Mouse (Mus musculus): ENCODE measurements at regions not wholly inside any gene's neighbourhood (a gene's known extent, or its start where the extent isn't known, plus 50 kb on each side); places are given as distances from the start of the nearest gene placed in this dataset.

DNA sequence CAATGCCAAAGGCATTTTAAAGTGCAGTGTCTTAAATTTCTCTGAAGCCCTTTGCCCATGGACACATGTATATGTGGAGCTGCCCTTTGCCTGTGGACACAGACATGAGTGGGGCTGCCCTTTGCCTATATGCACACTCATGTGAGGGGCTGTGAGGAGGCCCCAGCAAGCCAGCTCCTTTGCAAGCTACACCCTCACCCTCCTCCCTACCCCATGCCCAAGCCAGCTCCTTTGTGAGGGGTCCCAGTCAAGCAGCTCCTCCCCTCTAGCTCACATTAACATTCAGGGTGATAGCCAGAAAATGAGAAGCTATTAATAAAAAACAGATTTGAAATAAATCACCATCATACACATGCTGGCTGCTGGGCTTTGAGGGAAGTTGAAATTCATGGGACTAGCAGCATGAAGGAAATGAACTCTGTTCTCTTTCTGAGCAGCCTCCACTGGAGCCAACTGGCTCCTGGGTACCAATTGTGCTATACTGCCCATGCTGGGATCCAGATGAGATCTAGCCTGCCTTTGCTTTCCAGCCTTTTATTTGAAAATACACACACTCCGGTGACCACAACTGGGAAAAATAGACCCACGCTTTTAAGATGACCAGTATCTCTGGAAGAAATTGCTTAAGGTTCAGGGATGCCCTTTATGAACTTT lies 151.4 kb downstream of the Abcc12 start:
- no peak for DNase-seq (ENCODE audit: low spot score)

DNA sequence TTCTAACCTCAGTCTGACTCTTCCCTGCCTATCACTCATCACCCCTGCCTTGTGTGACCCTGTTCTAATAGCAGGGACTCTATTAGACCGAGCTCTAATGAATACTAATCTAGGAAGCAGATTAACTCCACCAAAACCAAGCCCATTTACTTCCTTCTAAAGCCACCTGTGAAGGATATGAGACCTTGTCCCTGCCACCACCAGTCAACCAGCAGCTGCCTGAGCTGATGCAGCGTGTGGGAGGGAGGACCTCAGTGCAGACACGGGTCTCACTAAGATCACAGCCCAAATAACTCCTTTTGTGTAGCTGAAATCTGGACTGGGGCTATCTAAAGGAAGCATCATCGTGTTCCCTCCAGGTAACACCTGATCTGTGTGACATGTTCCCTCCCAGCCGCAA lies 152.4 kb downstream of the Abcc12 start:
- DNase-seq (ENCODE audit: low spot score): no peak

DNA sequence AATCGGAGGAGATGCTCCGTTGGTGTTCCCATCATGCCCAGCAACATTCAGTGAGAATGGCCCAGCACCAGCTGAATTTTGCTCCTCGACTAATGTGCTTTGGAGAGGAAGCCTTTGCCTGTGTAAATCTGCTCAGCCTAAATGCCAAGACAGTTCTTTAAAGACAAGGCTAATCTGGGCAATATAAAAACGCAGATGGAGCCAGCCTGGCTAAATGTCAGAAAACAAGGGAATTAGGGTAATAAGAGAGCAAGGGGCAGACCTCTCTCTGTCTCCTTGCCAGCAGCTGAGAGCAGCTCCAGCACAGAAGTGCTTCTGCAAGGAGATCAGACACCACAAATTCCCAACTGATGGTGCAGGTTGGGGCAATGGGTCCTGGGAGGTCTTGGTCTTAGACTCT lies 154.4 kb downstream of the Abcc12 start:
- no peak for DNase-seq (ENCODE audit: low spot score)

DNA sequence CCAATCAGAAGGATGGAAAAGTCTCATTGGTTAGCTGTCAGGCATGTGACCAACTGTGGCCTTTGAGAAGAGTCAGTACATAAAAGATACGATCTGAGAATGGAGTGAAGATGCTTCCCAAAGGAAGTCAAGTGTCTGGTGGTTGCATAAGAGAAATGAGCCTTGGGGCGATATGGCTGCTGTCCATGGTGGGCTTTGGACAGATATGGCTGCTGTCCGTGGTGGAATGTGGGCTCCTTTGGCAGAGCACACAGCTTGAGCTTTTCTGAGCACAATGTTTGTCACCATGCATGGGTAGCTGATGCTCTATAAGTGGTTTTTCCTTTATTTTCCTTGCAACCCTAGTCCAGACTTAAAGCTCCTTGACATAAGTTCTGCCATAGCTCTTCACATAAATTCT lies 155.1 kb downstream of the Abcc12 start:
- DNase-seq (ENCODE audit: low spot score): no peak

DNA sequence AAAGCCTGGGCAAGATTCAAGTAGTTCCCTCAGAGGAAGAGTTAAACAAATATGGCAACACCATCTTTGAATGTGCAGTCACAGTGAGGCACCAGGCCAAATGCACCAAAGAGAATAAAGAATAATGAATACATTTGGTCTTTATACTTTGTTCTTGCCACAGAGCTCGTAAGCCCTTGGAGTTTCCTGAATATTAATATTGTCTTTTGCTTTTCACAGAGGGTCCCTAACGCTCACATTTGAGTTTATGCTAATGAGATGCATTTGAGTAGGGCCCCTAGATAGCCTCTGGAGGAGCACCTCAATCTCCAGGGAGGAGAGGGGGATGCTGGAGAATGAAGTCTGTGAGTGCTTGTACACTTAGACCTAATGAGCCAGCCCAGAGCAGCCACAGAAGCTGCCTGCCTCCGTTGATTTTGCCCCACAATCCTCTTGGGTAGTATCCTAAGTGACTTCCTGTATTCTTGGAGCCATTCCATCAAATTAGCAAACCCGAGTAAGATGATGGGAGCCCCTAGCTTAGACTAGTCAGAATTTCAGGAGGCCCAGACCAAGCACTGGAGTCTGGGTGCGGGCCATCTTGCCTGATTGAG lies 161.3 kb downstream of the Abcc12 start:
- no peak for DNase-seq (ENCODE audit: low spot score)

DNA sequence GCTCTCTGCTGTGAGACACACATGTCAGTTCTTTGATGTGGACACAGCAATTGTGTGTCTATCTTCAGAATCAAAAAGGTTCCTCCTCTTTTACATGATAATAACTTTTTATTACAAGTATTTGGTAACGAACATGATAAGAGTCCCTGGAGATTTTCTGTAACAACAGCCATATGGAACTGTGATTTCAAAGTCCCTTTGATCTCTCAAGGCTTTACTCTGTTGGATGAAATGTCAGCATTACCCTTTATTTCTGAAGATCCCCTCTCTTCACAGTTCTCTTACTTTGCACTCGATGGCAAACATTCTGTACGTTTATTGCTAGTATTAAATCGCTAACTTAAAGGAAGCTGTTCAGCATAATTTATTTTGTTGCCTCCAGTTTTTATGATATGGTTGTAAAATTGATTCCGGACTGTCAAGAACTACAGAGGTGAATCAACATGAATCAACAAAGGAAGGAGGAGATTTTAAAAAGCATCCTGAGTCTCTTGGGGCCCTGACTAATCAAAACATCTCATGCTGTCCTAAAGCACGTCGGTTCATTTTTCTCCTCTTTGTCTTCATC lies 162.0 kb downstream of the Abcc12 start:
- no peak for DNase-seq (ENCODE audit: low spot score)

DNA sequence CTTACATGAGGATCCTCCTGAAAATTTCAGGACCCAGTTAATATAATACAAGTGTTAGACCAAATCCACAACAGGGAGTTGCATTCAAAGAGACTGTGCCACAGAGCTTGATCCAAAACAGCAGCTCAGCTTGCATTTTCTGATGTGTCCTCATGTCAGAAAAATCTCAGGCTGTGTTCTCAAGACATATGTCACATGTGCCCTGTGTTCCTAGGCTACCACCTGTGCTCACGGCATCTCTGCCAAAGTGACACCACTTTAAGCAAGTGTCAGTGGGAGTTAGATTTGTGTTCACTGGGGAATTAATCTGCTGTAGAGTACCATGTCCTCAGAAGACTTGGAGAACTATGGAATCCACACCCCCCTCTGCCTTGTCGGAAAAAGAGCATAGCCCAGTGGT lies 165.3 kb downstream of the Abcc12 start:
- DNase-seq (ENCODE audit: low spot score): no peak

DNA sequence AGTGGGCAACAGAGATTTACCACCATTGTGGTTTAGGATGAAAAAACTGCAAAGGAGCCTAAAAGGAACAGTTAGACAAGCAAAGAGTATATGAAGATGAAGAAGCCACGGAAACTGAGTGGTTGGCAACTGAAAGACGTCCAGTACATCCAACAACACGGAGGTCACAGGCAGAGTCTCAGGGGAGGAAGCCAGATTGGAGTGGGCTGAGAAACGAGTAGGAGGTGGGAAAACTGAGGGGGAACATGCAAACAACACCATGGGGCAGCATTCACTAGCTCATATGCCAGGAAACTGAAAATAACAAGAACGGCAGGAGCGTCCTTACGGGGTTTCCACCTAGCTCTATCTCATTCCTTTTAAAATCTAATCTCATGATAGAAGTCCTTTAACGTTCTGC lies 169.3 kb downstream of the Abcc12 start:
- no peak for DNase-seq (ENCODE audit: low spot score)

DNA sequence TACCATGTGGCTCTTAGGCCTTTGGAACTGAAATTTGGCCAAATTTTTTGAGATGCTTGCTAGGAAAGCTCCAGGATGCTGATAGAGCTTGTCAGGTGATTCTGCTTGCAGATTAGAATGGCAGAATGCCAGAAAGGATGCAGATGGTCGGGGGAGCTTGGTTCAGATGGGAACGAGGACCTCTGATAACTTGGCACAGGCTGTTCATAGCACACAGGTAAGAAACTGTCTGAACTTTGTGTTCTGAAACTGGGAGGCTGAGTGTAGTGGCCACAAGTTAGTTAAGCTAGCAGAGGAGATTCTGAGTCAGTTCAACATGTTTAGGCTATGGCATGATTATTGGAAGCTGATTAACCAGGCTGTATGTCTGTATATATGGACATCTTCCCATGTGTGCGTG lies 174.3 kb downstream of the Abcc12 start:
- no peak for DNase-seq (ENCODE audit: low spot score)

DNA sequence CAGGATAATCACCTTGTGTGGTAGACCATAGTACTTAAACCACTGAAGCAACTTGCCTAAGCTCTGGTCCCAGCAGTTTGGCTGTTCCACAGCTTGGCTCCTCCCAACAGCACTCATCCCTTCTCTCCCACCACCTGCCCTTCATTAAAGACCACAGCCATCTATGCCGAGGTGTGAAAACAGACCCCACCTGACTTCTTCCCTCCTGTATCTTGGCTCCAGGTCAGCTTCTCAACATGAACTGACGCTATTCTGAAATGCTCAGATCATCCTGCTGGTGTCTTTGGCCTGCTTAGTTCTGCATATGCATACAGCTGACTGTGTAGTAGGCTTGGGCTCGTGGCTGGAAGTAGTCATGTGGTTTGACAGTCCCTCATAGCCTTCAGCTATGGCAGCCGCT lies 177.1 kb downstream of the Abcc12 start:
- DNase-seq (ENCODE audit: low spot score): no peak

DNA sequence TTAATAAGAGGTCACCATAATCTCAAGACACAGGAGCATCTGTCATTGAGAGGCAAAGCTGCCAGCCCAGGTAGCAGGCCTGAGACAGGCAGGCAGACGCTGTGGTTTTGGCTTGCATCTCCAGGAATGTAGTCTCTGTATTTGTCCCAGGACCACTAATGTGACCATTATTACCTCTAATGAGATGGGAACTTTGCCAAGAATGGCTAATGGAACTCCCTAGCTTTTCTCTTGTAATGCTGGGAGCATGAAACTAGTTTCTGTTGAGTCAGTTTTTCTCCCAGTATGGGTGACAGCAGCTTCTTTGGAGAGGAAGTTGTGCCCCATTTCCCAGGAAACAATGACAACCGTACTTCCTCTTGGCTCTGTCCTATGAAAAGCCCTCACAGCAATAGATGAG lies 178.5 kb downstream of the Abcc12 start:
- DNase-seq (ENCODE audit: low spot score): no peak

DNA sequence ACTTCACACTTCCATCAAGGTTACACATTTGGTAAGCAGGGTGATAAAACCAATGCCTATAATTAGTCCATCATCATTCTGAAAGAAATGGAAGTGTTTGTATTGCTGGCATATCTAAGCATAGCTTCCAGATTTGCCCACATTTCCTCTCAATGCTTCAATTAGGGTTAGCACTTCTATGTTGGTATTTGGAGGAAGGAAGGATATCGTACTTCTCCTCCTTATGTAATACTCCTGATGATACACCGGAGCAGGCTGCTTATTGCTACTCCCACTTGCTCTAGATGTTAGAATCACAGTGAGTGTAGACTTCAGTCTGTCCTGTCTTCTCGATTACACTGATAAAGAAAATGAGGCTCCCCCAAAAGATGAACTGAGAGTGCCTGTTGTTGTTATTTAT lies 185.4 kb downstream of the Abcc12 start:
- DNase-seq (ENCODE audit: low spot score): no peak

DNA sequence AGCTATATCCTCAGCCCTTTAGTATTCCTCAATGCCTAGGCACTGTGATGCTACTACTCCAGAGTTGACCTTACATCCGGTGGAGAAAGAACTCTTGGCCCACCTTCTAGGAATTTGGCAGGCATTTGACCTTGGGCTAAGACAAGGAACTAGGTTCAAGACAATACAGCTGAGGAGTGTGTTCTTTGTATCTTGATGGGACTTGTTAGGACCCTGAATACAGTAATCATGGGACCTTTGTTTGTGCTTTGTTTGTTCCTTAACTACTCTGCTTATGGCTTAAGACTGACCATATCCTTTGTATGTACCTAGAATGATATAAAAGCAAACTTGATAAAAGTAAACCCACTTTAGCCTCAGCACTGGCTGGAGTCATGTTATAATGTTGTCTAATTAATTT lies 186.7 kb downstream of the Abcc12 start:
- no peak for DNase-seq (ENCODE audit: low spot score)

DNA sequence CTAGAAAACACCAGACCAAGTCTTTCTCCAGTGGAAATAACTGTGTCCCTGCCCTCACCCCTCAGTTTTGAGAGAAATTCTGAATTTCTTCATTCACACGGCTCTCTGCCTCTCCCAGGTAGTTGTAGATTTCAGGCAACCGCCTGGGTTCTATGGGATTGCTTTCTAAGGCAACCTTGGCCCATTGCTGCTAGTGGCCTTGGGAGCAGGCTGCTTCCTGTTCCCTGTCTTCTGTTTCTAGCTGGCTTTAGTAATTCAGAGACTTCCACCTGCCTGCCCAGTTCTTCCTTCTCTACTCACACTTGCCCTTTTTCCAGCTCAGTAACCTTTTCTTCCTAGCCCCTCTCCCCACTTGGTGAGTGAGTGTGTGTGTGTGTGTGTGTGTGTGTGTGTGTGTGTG lies 187.1 kb downstream of the Abcc12 start:
- no peak for DNase-seq (ENCODE audit: low spot score)

DNA sequence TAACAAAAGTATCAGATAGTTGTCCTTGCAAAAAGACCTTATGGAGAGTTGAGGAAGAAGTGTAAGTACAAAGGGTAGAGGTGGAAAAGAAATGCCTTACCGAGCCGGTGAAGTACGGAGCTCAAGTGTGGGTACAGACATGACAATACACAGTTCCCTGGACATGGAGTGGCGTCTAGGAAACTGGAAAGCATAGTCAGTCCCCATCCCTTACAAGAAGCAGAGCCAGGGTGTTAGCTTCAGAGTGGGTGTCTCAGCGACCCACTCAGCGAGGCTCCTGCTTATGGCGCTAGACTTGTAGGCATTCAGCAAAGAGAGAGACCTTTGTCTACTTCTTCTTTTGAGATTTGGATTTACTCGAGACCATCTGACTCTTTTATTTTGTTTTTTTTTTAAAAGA lies 189.8 kb downstream of the Abcc12 start:
- no peak for DNase-seq (ENCODE audit: low spot score)

DNA sequence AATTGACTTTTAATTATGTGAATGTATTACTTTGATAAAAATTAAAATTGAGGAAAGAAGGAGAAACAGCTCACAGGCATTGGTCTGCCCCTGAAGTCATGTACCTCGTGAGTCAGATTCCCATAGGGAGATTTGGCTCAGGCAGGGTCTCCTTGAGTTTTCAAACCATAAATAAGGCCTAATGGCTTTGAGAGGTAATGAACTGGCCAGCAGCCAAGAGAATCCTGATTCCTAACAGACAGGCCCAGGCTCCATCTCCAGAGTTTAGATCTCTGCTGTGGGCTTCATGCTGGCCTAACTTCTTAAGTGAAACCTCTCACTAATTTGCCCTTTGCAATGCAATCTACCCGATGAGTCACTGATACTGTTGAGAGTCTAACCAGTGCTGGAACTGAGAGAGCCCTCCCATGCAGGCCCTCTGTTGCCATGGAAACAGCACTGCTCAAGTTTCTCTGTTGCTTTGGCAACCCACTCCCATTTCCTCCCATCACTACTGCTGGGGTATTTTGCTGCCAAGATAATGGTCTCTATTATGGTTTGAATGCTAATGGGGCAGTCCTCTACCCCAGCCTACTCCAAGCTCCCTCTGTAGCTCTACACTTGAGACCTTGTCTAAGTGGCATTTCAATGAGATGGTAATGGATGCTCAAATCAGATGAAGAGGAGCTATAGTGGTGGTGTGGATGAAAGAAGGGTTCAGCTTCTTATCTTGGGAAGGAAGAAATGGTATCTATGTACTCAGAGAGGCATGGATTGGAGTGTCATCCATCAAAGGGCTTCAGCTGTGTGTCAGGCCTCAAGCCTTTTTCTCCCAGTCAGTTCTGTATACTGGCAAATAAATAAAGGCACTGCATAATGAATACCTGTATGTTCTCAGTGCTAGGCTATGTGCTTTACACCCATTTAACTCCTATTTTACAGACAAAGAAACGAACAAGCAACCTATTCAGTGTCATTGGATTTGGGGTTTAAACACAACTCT lies 190.5 kb downstream of the Abcc12 start:
- no peak for DNase-seq (ENCODE audit: low spot score)

DNA sequence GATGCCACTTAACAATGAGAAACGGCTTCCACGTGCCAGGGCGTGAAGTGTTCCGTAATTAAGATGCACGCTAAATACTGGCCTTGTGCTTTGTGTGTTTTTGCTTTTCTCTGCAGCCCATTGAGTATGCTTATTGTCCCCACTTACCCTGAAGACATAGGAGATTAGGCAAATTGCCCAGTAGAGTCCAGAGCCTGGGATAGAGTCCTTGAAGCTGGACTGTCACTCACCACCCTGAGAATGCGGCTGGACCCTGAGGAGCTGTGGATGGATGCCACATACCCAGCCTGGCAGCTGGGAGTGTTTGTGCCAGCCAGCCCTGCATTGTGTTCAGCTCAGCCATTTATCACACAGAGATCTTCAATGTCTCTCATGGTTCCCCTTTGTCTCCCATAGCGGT lies 195.2 kb downstream of the Abcc12 start:
- no peak for DNase-seq (ENCODE audit: low spot score)

DNA sequence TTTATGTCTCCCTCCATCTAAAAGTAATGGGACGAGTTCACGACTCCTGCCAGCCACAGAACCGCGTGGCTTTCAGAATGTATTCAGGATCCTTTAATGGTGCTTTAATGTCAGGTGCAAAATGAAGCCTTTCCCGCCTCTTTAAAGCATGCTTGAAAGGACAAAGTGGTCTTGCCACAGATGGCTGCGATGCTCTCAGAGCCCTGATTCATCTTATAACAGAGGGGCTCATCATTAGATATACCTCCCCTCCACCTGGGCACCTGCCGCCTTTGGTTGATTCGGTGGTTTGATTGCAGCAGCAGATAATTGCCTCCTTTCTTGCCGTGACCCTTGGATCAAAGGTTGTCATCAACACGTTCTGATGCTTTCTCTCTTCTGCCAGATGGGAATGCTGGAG lies 198.5 kb downstream of the Abcc12 start:
- no peak for DNase-seq (ENCODE audit: low spot score)

DNA sequence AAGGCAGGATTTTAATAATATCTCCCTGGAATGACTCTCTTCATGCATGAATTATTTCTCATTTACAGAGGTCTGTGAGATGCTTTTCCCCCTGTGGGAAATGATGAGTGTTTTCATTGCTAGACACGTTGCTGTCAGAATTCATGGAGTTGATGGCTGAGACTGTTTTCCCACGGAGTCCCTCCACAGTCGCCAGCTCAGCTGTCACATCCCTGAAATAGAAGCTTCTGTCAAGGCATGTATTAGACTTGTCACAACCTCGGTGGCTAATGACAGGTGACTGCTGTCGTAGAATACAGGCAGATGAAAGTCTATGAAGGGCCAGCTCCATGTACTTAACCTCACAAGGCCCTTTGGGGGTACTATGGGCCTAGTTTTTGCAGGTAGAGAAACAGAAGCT lies 212.4 kb downstream of the Abcc12 start:
- no peak for DNase-seq (ENCODE audit: low spot score)

DNA sequence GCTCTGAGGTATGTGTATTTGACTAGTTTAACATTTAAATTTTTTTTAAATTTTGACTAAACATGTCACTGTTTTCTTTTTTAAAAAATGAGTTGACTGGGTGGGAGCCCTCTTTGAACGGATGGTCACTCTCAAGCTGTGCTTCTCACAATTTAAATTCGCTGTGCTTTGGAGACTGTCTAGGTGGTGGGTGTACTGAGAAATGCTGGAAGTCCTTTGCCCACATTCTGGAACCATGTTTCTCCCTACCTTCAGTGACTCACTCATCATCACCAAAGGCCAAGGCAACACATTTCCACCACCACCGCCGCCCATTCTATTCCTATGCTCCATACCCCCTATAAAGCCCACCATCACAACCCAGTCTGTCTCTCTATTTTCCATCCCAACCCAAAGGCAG lies 213.8 kb downstream of the Abcc12 start:
- no peak for DNase-seq (ENCODE audit: low spot score)

DNA sequence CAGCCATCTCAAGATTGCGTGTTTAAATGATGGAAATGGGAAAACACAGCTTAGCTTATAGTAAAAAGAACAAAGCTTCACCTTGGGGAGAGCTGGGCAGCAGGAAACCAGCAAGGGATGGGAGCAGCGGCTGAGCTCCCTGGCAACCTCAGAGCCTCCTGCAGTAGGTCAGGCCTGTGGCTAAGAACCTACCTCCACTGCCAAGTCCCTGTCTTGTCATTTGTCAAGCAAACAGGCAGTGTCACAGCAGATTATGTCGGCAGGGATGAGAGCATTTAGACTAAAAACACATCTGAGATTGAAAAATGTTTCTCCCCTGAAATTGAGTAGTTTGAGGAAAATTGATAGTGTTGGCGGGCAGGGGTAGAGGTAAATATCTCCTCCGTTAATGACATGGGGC lies 214.8 kb downstream of the Abcc12 start:
- no peak for DNase-seq (ENCODE audit: low spot score)

DNA sequence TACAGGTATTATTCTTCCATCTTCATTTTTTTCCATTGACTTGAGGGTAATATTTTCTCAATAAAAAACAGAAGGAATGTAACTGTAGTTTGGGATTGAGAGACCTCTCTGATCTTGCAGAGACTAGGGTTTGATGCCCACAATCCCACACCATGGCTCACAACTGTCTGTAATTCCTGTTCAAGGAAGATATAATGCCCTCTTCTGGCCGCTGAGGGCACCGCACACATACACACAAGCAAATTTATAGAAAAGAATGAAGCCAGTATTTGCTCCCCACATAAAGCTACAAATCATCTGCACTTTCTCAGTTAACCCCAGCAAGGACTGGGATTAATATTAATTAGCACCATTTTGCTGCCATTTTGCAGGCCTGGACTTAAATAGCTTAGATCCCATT lies 215.6 kb downstream of the Abcc12 start:
- no peak for DNase-seq (ENCODE audit: low spot score)

DNA sequence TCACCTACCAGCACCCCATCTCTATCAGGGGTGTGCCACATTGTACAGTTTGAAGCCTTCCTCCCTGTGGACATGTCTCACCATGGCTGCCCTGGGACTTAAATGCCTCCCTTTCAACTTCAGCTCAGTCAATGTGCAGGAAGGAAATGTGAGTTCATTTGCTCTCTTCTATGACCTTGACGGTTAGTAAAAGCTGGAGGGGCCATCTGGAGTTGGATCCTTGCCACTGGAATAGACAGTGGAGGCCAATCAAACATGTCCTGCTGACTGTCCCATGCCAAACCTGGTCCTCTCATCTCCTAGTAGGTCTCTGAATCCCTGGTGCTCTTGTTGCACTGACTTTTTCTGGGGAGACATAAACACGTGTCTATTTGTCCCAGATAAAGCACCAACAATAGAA lies 220.2 kb downstream of the Abcc12 start:
- DNase-seq (ENCODE audit: low spot score): no peak
